Mouse (Mus musculus) neural tube, embryonic 14.5 days (tissue): Measurements from ENCODE around the gene Otud7b. TPM values are rescaled to one million over a fixed set of nuclear protein-coding genes. Genes with fewer than 3 reads are reported as not detected.

Experiments
- polyA plus RNA-seq: library from polyadenylated mRNA; unstranded; fragments of >200 nt; fragmentation: Nextera tagmentation; extraction: Ambion mirVana; gene quantifications from 2 replicates; pipeline ENCODE4 v1.2.1, GENCODE M21; 2014

The Otud7b gene
- polyA plus RNA-seq, 1 experiment from 2014 or later = 4.6 TPM

Other genes starting within 250 kb of the Otud7b start
- 29.6 and 38.5 TPM in 2 replicates for gene Prpf3, start 248.6 kb upstream of the Otud7b start, polyA plus RNA-seq
- gene Mrps21, start 233.0 kb upstream of the Otud7b start, polyA plus RNA-seq = 272 and 277 TPM in 2 replicates
- gene Ciart, start 222.3 kb upstream of the Otud7b start, polyA plus RNA-seq = 3.3 and 4.6 TPM in 2 replicates
- gene BC028528, start 212.5 kb upstream of the Otud7b start, polyA plus RNA-seq = 12.3 and 25.0 TPM in 2 replicates
- gene Aph1a, start 210.6 kb upstream of the Otud7b start, polyA plus RNA-seq = 27.3 and 35.4 TPM in 2 replicates
- gene Car14, start 199.8 kb upstream of the Otud7b start, polyA plus RNA-seq = 0.12 and 0.89 TPM in 2 replicates
- 36.5 and 55.8 TPM in 2 replicates for gene Anp32e, start 175.3 kb upstream of the Otud7b start, polyA plus RNA-seq
- 45.5 and 49.2 TPM in 2 replicates for gene Plekho1, start 108.5 kb upstream of the Otud7b start, polyA plus RNA-seq
- 45.6 and 51.0 TPM in 2 replicates for gene Vps45, start 46.1 kb upstream of the Otud7b start, polyA plus RNA-seq
- 10.9 and 11.6 TPM in 2 replicates for gene Mtmr11, start 57.5 kb downstream of the Otud7b start, polyA plus RNA-seq
- gene Sf3b4, start 67.8 kb downstream of the Otud7b start, polyA plus RNA-seq = 145 and 150 TPM in 2 replicates
- 91.0 and 91.7 TPM in 2 replicates for gene Sv2a, start 76.6 kb downstream of the Otud7b start, polyA plus RNA-seq
- 61.5 and 69.0 TPM in 2 replicates for gene Bola1, start 115.2 kb downstream of the Otud7b start, polyA plus RNA-seq
- gene Hist2h2ab, start 115.3 kb downstream of the Otud7b start, polyA plus RNA-seq = 0.71 and 0.72 TPM in 2 replicates
- gene Hist2h2ac, start 116.4 kb downstream of the Otud7b start, polyA plus RNA-seq = 1.3 and 2.1 TPM in 2 replicates
- 4.3 and 4.8 TPM in 2 replicates for gene Hist2h2be, start 116.6 kb downstream of the Otud7b start, polyA plus RNA-seq
- gene Hist2h3c2, start 134.6 kb downstream of the Otud7b start, polyA plus RNA-seq = 0.71 and 1.1 TPM in 2 replicates
- gene Hist2h2aa2, start 135.7 kb downstream of the Otud7b start, polyA plus RNA-seq = 32.6 and 49.7 TPM in 2 replicates
- 9.7 and 17.4 TPM in 2 replicates for gene Hist2h2aa1, start 141.0 kb downstream of the Otud7b start, polyA plus RNA-seq
- 0.18 and 0.67 TPM in 2 replicates for gene Hist2h3c1, start 142.2 kb downstream of the Otud7b start, polyA plus RNA-seq
- 4.2 TPM in 2 replicates for gene Hist2h4, start 158.8 kb downstream of the Otud7b start, polyA plus RNA-seq
- 5.3 and 11.5 TPM in 2 replicates for gene Hist2h3b, start 164.1 kb downstream of the Otud7b start, polyA plus RNA-seq
- 2.0 and 2.8 TPM in 2 replicates for gene Hist2h2bb, start 165.2 kb downstream of the Otud7b start, polyA plus RNA-seq
- 0.37 and 1.7 TPM in 2 replicates for gene Fcgr1, start 189.4 kb downstream of the Otud7b start, polyA plus RNA-seq